ENCODE assay signal across 8 mouse cellular contexts in the genomic region with DNA sequence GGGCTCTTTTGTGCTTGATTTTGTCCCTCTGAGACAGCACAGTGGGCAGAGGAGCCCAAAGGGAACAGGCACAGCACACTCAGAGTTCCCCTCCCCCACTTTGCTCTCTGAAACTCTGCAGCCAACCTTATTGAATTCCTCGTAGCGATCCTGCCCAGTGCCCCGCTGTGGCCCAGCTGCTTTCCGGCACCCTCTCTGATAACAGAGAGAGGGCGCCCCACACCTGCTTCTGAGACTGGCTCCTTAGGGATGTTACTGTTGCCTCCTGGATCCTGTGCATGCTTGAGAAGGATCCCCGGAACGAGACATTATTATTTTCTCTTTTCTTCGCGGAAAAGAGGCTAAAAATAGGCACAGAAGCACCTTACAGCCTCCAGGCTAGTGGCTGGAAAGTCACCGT.
DNase-seq lines count a peak whose midpoint lies in the region; ATAC-seq and TF ChIP-seq lines count a peak whose summit lies in the region.
"Had no signal": no experiment of that assay in that cellular context is flagged by ENCODE, and none has a peak within 500 bp of the region (broad histone marks: within the 10 kb centered on the region; RNA-seq: fewer than 3 reads in every experiment).

No protein-coding gene starts in this region.

- H3K4me3 ChIP-seq in kidney, adult 2 months (ENCODE audit: insufficient read depth, low read depth, low read length) = no peak overlapping the region
- H3K4me3 ChIP-seq in limb, embryonic 10.5 days = peak overlapping the region; percentile 54
- peak overlapping the region; percentile 48 for H3K4me3 ChIP-seq in midbrain, embryonic 12.5 days

- peak; percentile 54 for DNase-seq in adrenal gland, postnatal 10 days
- peak; percentile 78 to 82 for DNase-seq in cerebellum, postnatal 14 days
- DNase-seq in heart, adult 18-20 months = peak; percentile 15 to 23
- peak; percentile 36 for DNase-seq in kidney, adult 2 months
- DNase-seq in limb, embryonic 10.5 days (ENCODE audit: low spot score) = peak; percentile 66

- WGBS in kidney, adult 2 months = 2% methylated on average over 10 of the region's 10 CpGs
- under 1% methylated on average over 10 of the region's 10 CpGs for WGBS in limb, embryonic 10.5 days
- WGBS in midbrain, embryonic 12.5 days = under 1% methylated on average over 10 of the region's 10 CpGs

- ATAC-seq in midbrain, embryonic 12.5 days (ENCODE audit: low FRiP score, low read depth) = peak; percentile 65
- ATAC-seq in inflammation-experienced regulatory T-cells, adult 6 months = no peak

- no peaks in the 10 kb centered on the region for H3K4me1 ChIP-seq in kidney, adult 2 months (ENCODE audit: control insufficient read depth, insufficient read depth, low read length)
- peaks cover 15% of the 10 kb centered on the region for H3K4me1 ChIP-seq in limb, embryonic 10.5 days
- H3K4me1 ChIP-seq in midbrain, embryonic 12.5 days = peaks cover 20% of the 10 kb centered on the region

- TF ChIP-seq POLR2A in kidney, adult 2 months (IDR thresholded peaks at IDR 0.05; ENCODE audit: low read depth, low read length) = no peak

- no peak overlapping the region for H3K27ac ChIP-seq in kidney, adult 2 months (ENCODE audit: insufficient read depth, low read depth, low read length)
- no peak overlapping the region for H3K27ac ChIP-seq in limb, embryonic 10.5 days
- H3K27ac ChIP-seq in midbrain, embryonic 12.5 days (replicated peaks) = peak overlapping the region; percentile 85
- H3K27ac ChIP-seq: macrophage had no signal

- peak overlapping the region; percentile 65 for H3K9ac ChIP-seq in midbrain, embryonic 12.5 days (replicated peaks)

- H3K36me3 ChIP-seq in kidney, adult 2 months (ENCODE audit: control insufficient read depth, insufficient read depth, low read length) = no peaks in the 10 kb centered on the region
- H3K36me3 ChIP-seq in limb, embryonic 10.5 days = no peaks in the 10 kb centered on the region
- H3K36me3 ChIP-seq in midbrain, embryonic 12.5 days = no peaks in the 10 kb centered on the region

- peak overlapping the region; percentile 94 for H3K4me2 ChIP-seq in midbrain, embryonic 12.5 days (replicated peaks)

- H3K9me3 ChIP-seq in limb, embryonic 10.5 days (replicated peaks) = no peaks in the 10 kb centered on the region
- no peaks in the 10 kb centered on the region for H3K9me3 ChIP-seq in midbrain, embryonic 12.5 days

- peak; percentile 38; the same call in 1 of the 2 replicates for TF ChIP-seq CTCF in kidney, adult 2 months (conservative IDR thresholded peaks at IDR 0.05; ENCODE audit: insufficient read depth, insufficient read length, low read depth, low read length)

- H3K27me3 ChIP-seq in kidney, adult 2 months (replicated peaks; ENCODE audit: control insufficient read depth, insufficient read depth, low read length) = no peaks in the 10 kb centered on the region
- peaks cover 7% of the 10 kb centered on the region; the same call in 1 of the 2 replicates for H3K27me3 ChIP-seq in limb, embryonic 10.5 days (ENCODE audit: low read depth, poor library complexity, severe bottlenecking)
- 0 out of 2 replicates have a peak, but pooled peaks cover 3% of the 10 kb centered on the region for H3K27me3 ChIP-seq in midbrain, embryonic 12.5 days

Comparison
In these comparisons a context has a peak if more than half of its experiments do, and no peak if none do; other contexts are left out.
1. DNase-seq: peak in every context shown above with its lines; median percentile 80 in cerebellum, postnatal 14 days; 66 in limb, embryonic 10.5 days; 54 in adrenal gland, postnatal 10 days; 36 in kidney, adult 2 months; 19 in heart, adult 18-20 months.